Mouse (Mus musculus): Measurements from ENCODE around the gene Hoxb3. TPM values are rescaled to one million over a fixed set of nuclear protein-coding genes. Genes with fewer than 3 reads are reported as not detected.

The Hoxb3 gene
- polyA plus RNA-seq, 1 experiment from 2014 or later, result not detected

DNA sequence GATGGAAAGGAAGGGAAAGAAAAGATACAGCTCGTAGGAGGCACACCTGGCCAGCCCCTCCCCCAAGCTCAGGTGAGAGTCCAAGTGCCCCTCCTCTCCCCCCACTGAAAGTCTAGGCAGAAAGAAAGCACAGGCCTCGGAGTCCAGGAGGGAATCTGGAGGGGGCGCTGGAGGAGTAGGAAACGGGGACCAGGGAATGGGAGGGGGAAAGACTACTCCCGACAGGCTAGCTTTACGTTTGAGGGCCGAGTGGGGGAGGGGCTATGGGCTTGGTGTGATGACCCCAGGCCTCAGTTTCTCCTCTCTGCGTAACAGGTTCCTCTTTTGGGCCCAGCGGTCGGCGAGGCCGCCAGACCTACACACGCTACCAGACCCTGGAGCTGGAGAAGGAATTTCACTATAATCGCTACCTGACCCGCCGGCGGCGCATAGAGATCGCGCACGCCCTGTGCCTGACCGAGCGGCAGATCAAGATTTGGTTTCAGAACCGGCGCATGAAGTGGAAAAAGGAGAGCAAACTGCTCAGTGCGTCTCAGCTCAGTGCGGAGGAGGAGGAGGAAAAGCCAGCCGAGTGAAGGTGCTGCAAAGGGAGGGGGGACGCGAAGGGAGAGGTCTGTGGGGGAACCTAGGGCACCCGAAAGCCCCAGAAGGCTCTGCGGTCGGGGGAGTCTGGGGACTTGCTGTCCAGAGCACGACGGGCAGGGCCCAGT lies 22.6 kb upstream of the Hoxb3 start:
- no peak overlapping the region for H3K4me2 ChIP-seq (replicated peaks)
- H3K27ac ChIP-seq (replicated peaks), result no peak overlapping the region
- H3K4me1 ChIP-seq, result 0 out of 2 replicates have a peak, but pooled peaks cover 6% of the 10 kb centered on the region
- no peak overlapping the region for H3K9ac ChIP-seq (replicated peaks)
- WGBS, result under 1% methylated on average over 35 of the region's 35 CpGs
- no peaks in the 10 kb centered on the region for H3K9me3 ChIP-seq
- H3K4me3 ChIP-seq, result no peak overlapping the region
- H3K36me3 ChIP-seq, result no peaks in the 10 kb centered on the region
- H3K27me3 ChIP-seq, result peaks cover 97% of the 10 kb centered on the region
- ATAC-seq (replicated peaks), result no peak

DNA sequence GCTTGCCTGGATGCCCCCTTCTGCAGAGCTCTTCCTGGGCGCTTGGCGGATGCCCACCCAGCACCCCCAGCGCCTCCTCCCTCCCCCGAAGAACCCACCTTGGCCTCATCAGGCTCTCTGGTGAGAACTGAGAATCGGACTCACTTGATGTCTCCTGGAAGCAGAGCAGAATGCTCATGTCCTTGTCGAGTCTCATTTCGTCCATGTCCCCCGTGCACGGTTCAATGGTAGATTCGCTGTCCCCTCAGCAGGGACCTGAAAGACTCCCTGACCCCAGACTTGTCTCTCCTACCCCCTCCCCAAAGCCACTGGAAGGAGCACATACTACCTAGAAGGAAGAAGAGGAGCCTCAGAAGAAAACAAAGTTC lies 22.1 kb upstream of the Hoxb3 start:
- H3K4me3 ChIP-seq, result no peak overlapping the region
- H3K4me1 ChIP-seq, result 0 out of 2 replicates have a peak, but pooled peaks cover 6% of the 10 kb centered on the region
- no peaks in the 10 kb centered on the region for H3K36me3 ChIP-seq
- H3K27ac ChIP-seq (replicated peaks), result no peak overlapping the region
- 2% methylated on average over 10 of the region's 10 CpGs for WGBS
- no peak overlapping the region for H3K4me2 ChIP-seq (replicated peaks)
- no peaks in the 10 kb centered on the region for H3K9me3 ChIP-seq
- ATAC-seq (replicated peaks), result no peak
- H3K9ac ChIP-seq (replicated peaks), result no peak overlapping the region
- peaks cover 97% of the 10 kb centered on the region for H3K27me3 ChIP-seq

DNA sequence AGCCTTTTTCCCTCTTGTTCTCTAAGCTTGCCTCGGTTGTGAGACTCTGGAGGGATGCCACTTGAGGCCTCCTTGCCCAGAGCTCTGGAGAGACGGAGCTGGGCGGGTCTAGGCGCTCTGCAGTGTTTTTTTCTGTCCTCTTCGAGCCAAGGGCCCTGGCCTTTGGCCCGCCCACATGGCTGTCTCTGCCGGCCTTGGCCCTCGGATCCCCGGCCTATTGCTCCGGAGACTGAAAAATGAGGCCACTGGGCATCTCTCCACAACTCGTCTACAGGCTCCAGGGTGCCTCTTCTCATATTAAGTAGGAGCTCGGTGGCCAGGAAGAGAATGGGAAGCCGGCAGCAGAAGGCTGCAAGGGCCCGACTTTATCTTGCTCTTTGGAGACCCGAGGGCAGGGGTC lies 21.3 kb upstream of the Hoxb3 start:
- Histone ChIP-seq H3K27ac (replicated peaks) (no peak overlapping the region), H3K4me3 (no peak overlapping the region)
- ATAC-seq (replicated peaks), result no peak

DNA sequence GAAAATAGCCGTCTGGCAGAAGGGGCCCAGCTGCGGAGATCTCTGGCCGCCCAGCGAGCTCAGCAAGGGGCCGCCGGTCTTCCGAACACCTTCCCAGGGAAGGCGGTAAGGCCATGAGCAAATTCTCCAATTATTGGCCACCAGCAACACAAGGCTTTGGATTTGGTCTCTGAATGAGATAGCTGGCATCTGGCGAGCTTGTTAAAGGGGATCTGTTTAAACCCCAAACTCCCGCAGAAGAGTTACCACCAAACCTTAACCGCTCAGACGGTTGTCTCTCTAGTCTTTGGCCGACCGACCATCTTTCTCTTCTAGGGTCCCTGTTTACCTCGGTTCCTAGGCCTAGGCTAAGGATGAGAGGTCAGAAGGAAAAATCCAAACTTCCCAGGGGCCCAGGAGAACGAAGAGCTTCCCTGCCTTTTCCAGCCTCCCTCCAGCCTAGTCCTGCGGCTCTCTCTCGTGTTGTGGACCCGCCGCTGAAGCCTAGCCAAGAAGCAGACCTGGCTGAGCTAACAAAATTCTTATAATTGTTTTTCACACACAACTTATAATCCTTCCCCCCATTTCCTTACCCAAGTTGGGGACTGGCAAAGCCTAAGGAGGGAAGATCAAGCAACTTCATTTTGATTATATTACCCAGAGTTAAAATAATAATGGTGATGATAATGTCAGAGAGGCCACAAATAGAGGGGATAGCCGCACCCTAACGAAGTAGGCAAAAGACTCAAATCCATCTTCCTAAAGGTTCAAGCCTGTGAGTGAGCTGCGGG lies 20.6 kb upstream of the Hoxb3 start:
- Histone ChIP-seq H3K27ac (replicated peaks) (no peak overlapping the region), H3K4me2 (replicated peaks) (no peak overlapping the region)
- WGBS, result 4% methylated on average over 23 of the region's 23 CpGs

More for the DNA sequence above, 21.3 kb upstream of the Hoxb3 start:
- Histone ChIP-seq H3K4me1 (0 out of 2 replicates have a peak, but pooled peaks cover 6% of the 10 kb centered on the region), H3K9me3 (no peaks in the 10 kb centered on the region), H3K4me2 (replicated peaks) (no peak overlapping the region), H3K27me3 (peaks cover 97% of the 10 kb centered on the region), H3K9ac (replicated peaks) (no peak overlapping the region), H3K36me3 (no peaks in the 10 kb centered on the region)
- 0% methylated on average over 15 of the region's 15 CpGs for WGBS

DNA sequence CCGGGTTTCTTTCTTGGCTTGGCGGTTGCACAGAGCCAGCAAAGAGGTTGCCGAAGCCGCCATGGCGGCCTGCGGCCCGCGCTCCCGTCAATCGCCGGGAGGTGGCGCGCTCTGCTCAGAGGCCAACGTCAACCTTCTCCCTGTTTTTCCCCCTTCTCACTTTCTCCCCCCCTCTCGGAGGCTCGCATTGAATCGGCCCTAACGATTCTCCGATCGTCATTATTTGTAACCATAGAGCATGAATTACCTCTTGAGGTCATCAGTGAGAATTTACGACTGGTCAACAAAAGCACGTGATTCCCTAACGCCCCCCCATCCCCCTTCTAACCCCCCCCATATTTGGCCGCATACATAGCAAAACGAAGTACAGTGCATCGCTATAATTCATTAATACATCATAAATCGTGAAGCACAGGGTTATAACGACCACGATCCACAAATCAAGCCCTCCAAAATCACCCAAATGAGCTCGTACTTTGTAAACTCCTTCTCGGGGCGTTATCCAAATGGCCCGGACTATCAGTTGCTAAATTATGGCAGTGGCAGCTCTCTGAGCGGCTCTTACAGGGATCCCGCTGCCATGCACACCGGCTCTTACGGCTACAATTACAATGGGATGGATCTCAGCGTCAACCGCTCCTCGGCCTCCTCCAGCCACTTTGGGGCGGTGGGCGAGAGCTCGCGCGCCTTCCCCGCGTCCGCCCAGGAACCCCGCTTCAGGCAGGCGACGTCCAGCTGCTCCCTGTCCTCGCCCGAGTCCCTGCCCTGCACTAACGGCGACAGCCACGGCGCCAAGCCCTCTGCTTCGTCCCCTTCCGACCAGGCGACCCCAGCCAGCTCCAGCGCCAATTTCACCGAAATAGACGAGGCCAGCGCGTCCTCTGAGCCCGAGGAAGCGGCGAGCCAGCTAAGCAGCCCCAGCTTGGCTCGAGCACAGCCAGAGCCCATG lies 19.7 kb upstream of the Hoxb3 start, which contains the start of gene Hoxb5:
Gene Hoxb5, plus strand, starts transcription at position 186 of the 949 bp plus-strand sequence.
- WGBS, result under 1% methylated on average over 69 of the region's 69 CpGs
- H3K4me1 ChIP-seq, result 0 out of 2 replicates have a peak, but pooled peaks cover 6% of the 10 kb centered on the region
- H3K27me3 ChIP-seq, result peaks cover 97% of the 10 kb centered on the region
- H3K4me3 ChIP-seq, result no peak within 1 kb of the TSS
- H3K9ac ChIP-seq (replicated peaks), result no peak within 1 kb of the TSS
- H3K27ac ChIP-seq (replicated peaks), result no peak within 1 kb of the TSS
- no peaks in the 10 kb centered on the region for H3K36me3 ChIP-seq
- no peak for ATAC-seq (replicated peaks)
- H3K9me3 ChIP-seq, result no peaks in the 10 kb centered on the region
- no peak within 1 kb of the TSS for H3K4me2 ChIP-seq (replicated peaks)

More for the DNA sequence above, 20.6 kb upstream of the Hoxb3 start:
- H3K9ac ChIP-seq (replicated peaks), result no peak overlapping the region
- no peak for ATAC-seq (replicated peaks)
- no peak overlapping the region for H3K4me3 ChIP-seq
- 0 out of 2 replicates have a peak, but pooled peaks cover 6% of the 10 kb centered on the region for H3K4me1 ChIP-seq
- H3K27me3 ChIP-seq, result peaks cover 97% of the 10 kb centered on the region
- H3K36me3 ChIP-seq, result no peaks in the 10 kb centered on the region
- H3K9me3 ChIP-seq, result no peaks in the 10 kb centered on the region

DNA sequence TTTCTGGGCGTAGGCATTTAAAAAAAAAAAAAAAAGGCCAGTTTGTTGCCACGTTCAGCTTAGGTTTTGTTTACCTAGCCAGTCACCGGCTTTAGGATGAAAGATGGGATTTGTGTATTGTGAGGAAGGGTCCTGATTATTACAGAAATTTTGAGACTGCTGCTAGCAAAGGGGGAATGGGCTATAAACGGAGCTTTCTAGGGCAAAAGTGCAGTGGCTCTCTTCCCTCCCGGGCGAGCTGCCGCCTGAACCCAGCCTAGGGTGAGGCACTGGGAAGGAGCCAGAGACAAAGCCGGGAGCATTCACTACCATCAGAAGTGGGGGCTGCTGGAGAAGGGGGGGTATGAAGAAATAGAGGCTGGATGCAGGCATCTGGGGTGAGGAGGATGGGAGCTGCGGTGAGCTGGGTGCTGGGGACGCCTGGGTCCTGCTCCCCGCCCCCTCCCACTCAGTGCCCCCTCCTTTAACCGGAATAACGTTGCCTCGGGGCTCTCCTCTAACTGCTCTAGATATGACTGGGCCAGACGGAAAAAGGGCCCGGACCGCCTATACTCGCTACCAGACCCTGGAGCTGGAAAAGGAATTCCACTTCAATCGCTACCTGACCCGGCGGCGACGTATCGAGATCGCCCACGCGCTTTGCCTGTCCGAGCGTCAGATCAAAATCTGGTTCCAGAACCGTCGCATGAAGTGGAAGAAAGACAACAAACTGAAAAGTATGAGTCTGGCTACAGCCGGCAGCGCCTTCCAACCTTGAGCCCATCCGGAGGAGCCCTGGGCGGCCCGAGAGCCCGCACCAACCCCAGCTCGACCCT lies 18.5 kb upstream of the Hoxb3 start:
- Histone ChIP-seq H3K27ac (replicated peaks) (no peak overlapping the region), H3K9me3 (no peaks in the 10 kb centered on the region), H3K27me3 (peaks cover 99% of the 10 kb centered on the region), H3K9ac (replicated peaks) (no peak overlapping the region), H3K4me1 (0 out of 2 replicates have a peak, but pooled peaks cover 6% of the 10 kb centered on the region), H3K4me3 (no peak overlapping the region), H3K4me2 (replicated peaks) (no peak overlapping the region), H3K36me3 (no peaks in the 10 kb centered on the region)
- ATAC-seq (replicated peaks), result no peak
- WGBS, result under 1% methylated on average over 38 of the region's 38 CpGs

DNA sequence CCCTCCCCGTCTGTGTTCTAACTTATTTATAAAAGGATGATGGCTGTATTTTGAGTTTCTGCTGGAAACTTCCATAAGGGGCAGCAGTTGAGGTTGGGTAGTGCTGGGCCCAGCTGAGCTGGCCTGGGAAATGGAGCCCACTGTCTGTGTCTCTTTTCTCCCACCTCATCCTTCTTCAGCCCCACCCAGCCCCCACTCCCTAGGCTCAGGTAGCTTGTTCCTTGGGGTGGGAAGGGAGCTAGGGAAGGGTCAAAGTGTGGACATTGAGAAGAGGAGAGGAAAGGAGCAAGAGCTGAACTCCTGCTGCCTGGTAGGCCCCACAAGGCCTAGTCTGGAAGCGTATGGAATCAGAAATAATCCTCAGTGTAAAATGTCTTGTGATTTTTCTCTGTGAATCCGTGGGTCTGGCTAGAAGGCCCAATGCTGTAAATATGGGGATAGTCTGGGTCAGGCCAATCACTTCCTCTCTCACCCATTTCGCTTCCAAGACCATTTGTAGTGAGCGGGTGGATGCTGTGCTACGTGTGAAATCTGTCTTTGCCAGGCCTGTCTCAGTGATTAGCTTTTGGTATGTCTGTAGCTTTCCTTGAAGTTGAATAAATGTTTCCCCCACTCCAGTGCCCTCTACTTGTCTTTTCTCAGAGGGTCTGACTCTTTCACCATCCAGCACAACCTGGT lies 17.5 kb upstream of the Hoxb3 start:
- whole genome bisulfite sequencing, result 17% methylated on average over 6 of the region's 6 CpGs
- Histone ChIP-seq H3K4me1 (0 out of 2 replicates have a peak, but pooled peaks cover 6% of the 10 kb centered on the region), H3K9ac (replicated peaks) (no peak overlapping the region), H3K4me3 (no peak overlapping the region), H3K27ac (replicated peaks) (no peak overlapping the region), H3K9me3 (no peaks in the 10 kb centered on the region), H3K36me3 (no peaks in the 10 kb centered on the region), H3K27me3 (peaks cover 99% of the 10 kb centered on the region), H3K4me2 (replicated peaks) (no peak overlapping the region)
- ATAC-seq (replicated peaks), result no peak

DNA sequence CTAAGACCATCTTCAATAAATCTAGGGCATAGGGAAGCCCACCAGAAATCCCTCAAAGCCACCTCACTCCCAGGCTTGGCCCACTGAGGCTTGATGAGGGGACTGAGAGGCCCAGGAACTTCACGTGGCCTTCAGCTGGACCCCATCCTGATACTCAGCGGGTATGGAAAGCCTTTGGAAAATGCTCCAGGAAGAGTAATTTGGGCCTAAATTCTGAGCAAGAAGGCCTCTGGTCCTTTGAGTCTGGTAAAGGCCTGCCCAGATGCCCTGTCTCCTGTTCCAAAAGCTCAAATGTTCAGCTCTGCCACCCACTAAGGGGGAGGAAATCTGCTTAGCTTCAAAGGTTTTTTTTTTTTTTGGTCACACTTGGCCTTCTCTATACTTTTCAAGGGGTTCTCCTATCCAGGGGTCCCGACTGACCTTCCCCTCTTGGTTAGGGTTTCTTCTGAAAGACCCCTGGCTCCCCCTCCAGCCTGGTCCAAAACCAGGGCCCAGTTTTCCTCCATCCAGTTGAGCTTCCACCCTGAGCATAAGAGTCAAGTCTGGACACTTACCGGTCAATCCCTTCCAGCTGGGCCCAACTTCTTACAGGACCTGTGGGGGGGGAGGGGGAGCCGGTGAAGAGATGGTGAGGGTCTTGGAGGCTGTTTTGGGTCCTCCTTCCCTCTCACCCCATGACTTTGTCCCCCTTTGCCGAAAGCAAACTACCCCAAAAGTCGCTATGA lies 16.8 kb upstream of the Hoxb3 start:
- ATAC-seq (replicated peaks), result no peak
- Histone ChIP-seq H3K27me3 (peaks cover 99% of the 10 kb centered on the region), H3K36me3 (no peaks in the 10 kb centered on the region), H3K9me3 (no peaks in the 10 kb centered on the region), H3K4me1 (0 out of 2 replicates have a peak, but pooled peaks cover 6% of the 10 kb centered on the region), H3K9ac (replicated peaks) (no peak overlapping the region), H3K4me3 (no peak overlapping the region), H3K27ac (replicated peaks) (no peak overlapping the region), H3K4me2 (replicated peaks) (no peak overlapping the region)
- 5% methylated on average over 7 of the region's 7 CpGs for WGBS

DNA sequence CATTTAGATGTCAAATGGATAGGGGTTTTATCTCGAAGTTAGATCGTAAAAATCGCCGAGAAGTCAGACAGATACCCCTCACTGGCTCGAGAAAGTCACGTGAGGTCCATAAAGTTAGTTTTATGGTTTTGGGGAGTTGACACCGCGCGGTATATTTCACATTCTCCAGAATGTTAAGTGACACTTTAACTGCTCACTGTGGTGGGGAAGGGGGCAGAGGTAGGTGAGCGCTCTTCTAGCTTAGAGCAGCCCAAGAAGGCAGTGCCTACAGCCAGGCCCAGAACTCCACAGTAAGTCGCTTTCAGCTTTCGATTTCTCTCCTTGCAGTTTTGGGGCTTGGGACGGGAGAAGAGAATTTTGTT lies 16.2 kb upstream of the Hoxb3 start:
- no peak for ATAC-seq (replicated peaks)
- no peak overlapping the region for H3K4me2 ChIP-seq (replicated peaks)
- H3K9me3 ChIP-seq, result no peaks in the 10 kb centered on the region
- no peak overlapping the region for H3K27ac ChIP-seq (replicated peaks)
- no peaks in the 10 kb centered on the region for H3K36me3 ChIP-seq
- H3K4me3 ChIP-seq, result no peak overlapping the region
- no peak overlapping the region for H3K9ac ChIP-seq (replicated peaks)
- WGBS, result 4% methylated on average over 13 of the region's 13 CpGs
- H3K4me1 ChIP-seq, result 0 out of 2 replicates have a peak, but pooled peaks cover 6% of the 10 kb centered on the region
- H3K27me3 ChIP-seq, result peaks cover 99% of the 10 kb centered on the region

DNA sequence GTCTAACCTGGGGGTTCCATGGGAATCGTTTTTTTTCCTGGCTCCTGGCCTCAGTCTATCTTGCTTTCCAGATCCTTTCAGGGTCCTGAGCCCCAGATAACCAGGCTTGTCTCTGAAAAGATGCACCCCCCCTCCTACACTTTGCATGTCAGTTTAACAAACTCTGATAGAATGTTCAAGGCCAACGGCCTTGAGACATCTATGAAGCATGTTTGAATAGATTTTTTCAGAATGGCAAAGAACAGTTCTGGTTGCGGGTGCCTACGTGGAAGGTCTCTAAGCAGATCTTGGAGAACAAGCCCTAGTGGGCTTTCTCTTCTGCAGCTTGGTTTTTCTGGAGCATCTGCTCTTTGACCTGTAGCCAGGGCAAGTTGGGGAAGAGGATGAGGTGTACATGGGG lies 14.4 kb upstream of the Hoxb3 start:
- Histone ChIP-seq H3K4me2 (replicated peaks) (no peak overlapping the region), H3K9ac (replicated peaks) (no peak overlapping the region)
- WGBS, result 9% methylated on average over 4 of the region's 4 CpGs

More for the DNA sequence above, 14.4 kb upstream of the Hoxb3 start:
- H3K4me1 ChIP-seq, result 0 out of 2 replicates have a peak, but pooled peaks cover 2% of the 10 kb centered on the region
- no peaks in the 10 kb centered on the region for H3K36me3 ChIP-seq
- no peak overlapping the region for H3K4me3 ChIP-seq
- H3K9me3 ChIP-seq, result no peaks in the 10 kb centered on the region
- no peak for ATAC-seq (replicated peaks)
- peaks cover 99% of the 10 kb centered on the region for H3K27me3 ChIP-seq
- H3K27ac ChIP-seq (replicated peaks), result no peak overlapping the region
